Mouse (Mus musculus) midbrain, postnatal 0 days (tissue): Measurements from ENCODE around the gene Gstm5. TPM values are rescaled to one million over a fixed set of nuclear protein-coding genes. Genes with fewer than 3 reads are reported as not detected.
A peak's percentile ranks its signal among the peaks of the same experiment; 100 is the strongest.
"Not testable (repeated sequence)": the region's sequence is repeated elsewhere in the genome, so short reads cannot be mapped to it uniquely, and the experiment has no call there.

Experiments used
- ATAC-seq: fragments of 200-750 bp; cut with Nextera tagmentation; 2 replicates; pipeline ENCODE4 v1.8.0; 2017; ENCODE audit warnings: moderate number of reproducible peaks, mild to moderate bottlenecking, moderate TSS enrichment, moderate library complexity; ENCODE audit not compliant: low FRiP score
- DNase-seq: peaks from one replicate; pipeline ENCODE4 v3.0.0-alpha.2; 2015; ENCODE audit warnings: low spot score
- H3K27ac ChIP-seq: fragments of 300-500 bp; sonication (generic); 2 replicates; pipeline ENCODE4 v1.5.1; 2014; ENCODE audit warnings: low read depth, mild to moderate bottlenecking, low read length, mixed read lengths
- H3K27me3 ChIP-seq: fragments of 300-500 bp; sonication (generic); 2 replicates; pipeline ENCODE4 v1.6.1; 2014; ENCODE audit warnings: low read length, control low read depth, mixed read lengths; ENCODE audit not compliant: insufficient read depth
- H3K36me3 ChIP-seq: fragments of 300-500 bp; sonication (generic); 2 replicates; pipeline ENCODE4 v1.6.1; 2014; ENCODE audit warnings: low read length, control low read depth, mixed read lengths; ENCODE audit not compliant: insufficient read depth
- H3K4me1 ChIP-seq: fragments of 300-500 bp; sonication (generic); 2 replicates; pipeline ENCODE4 v1.6.1; 2014; ENCODE audit warnings: mild to moderate bottlenecking, control low read depth, antibody characterized with exemption, low read length, mixed read lengths; ENCODE audit not compliant: insufficient read depth
- H3K4me2 ChIP-seq: fragments of 300-500 bp; sonication (generic); 2 replicates; pipeline ENCODE4 v1.6.1; 2014; ENCODE audit warnings: low read depth, mild to moderate bottlenecking, low read length, mixed read lengths; ENCODE audit not compliant: poor library complexity, severe bottlenecking
- H3K4me3 ChIP-seq: fragments of 300-500 bp; sonication (generic); 2 replicates; pipeline ENCODE4 v1.5.1; 2014; ENCODE audit warnings: low read depth, mild to moderate bottlenecking, low read length, moderate library complexity
- H3K9ac ChIP-seq: fragments of 300-500 bp; sonication (generic); replicated peaks from 2 replicates; pipeline ENCODE4 v1.6.1; 2014; ENCODE audit warnings: mild to moderate bottlenecking, low read length, moderate library complexity, mixed read lengths; ENCODE audit not compliant: poor library complexity, severe bottlenecking
- H3K9me3 ChIP-seq: fragments of 300-500 bp; sonication (generic); 2 replicates; pipeline ENCODE4 v1.6.1; 2016; ENCODE audit warnings: low read length, control low read depth
- CTCF ChIP-seq: IDR thresholded peaks from 2 replicates; pipeline ENCODE4 v1.5.1; 2016; ENCODE audit warnings: antibody characterized with exemption, mild to moderate bottlenecking
- WGBS: fragments of 180-500 bp; shearing (Covaris S2); extraction: QIAGEN DNeasy Blood & Tissue Kit; methylation state at CpG from one replicate; pipeline ENCODE4 v1.1.7; 2014; 5-methylcytosine and 5-hydroxymethylcytosine counted together
- polyA plus RNA-seq: library from polyadenylated mRNA; unstranded; fragments of >200 nt; fragmentation: Nextera tagmentation; extraction: Ambion mirVana; gene quantifications from 2 replicates; pipeline ENCODE4 v1.2.1, GENCODE M21; 2015
- total RNA-seq: library from RNA; depleted of rRNA; stranded (reverse); fragments of >200 nt; gene quantifications from 2 replicates; pipeline ENCODE4 v1.2.3, GENCODE M21; 2014

Gene Gstm5
- total and polyA plus RNA-seq, 2 experiments from 2014 or later = 166 to 316 TPM

GRCm38 (mm10) chr3:107861483-107861882 is 34.1 kb upstream of the Gstm5 start:
- whole genome bisulfite sequencing = 84% methylated on average over 5 of the region's 5 CpGs
- not testable (repeated sequence) for H3K27ac ChIP-seq, H3K9me3 ChIP-seq, H3K4me1 ChIP-seq, H3K9ac ChIP-seq, DNase-seq, H3K4me3 ChIP-seq, H3K4me2 ChIP-seq, ATAC-seq, H3K36me3 ChIP-seq, H3K27me3 ChIP-seq
- TF ChIP-seq CTCF = peak; percentile 11; the same call in 1 of the 2 replicates

- no peak for TF ChIP-seq CTCF
- H3K27me3 ChIP-seq = no peaks in the 10 kb centered on the region
- no peaks in the 10 kb centered on the region for H3K36me3 ChIP-seq
- H3K27ac ChIP-seq = no peak overlapping the region
- H3K4me1 ChIP-seq = no peaks in the 10 kb centered on the region
- no peaks in the 10 kb centered on the region for H3K9me3 ChIP-seq
- no peak for ATAC-seq
- no peak for DNase-seq
- no peak overlapping the region for H3K9ac ChIP-seq
- H3K4me3 ChIP-seq = no peak overlapping the region
- no peak overlapping the region for H3K4me2 ChIP-seq
- WGBS = 85% methylated on average over 2 of the region's 2 CpGs
Observed at GRCm38 (mm10) chr3:107862471-107862870, 33.1 kb upstream of the Gstm5 start.

GRCm38 (mm10) chr3:107863471-107863870 is 32.1 kb upstream of the Gstm5 start:
- H3K4me2 ChIP-seq = no peak overlapping the region
- TF ChIP-seq CTCF = no peak
- no peak overlapping the region for H3K27ac ChIP-seq
- H3K27me3 ChIP-seq = no peaks in the 10 kb centered on the region
- no peaks in the 10 kb centered on the region for H3K9me3 ChIP-seq
- no peak overlapping the region for H3K4me3 ChIP-seq
- WGBS = 84% methylated on average over 5 of the region's 5 CpGs
- H3K9ac ChIP-seq = no peak overlapping the region
- H3K4me1 ChIP-seq = no peaks in the 10 kb centered on the region
- no peaks in the 10 kb centered on the region for H3K36me3 ChIP-seq
- DNase-seq = no peak
- ATAC-seq = no peak

- peak; percentile 99 for TF ChIP-seq CTCF
- peak; percentile 75 for ATAC-seq
- H3K4me3 ChIP-seq = no peak overlapping the region
- H3K27ac ChIP-seq = no peak overlapping the region
- H3K9ac ChIP-seq = no peak overlapping the region
- peak; percentile 92 for DNase-seq
- H3K4me1 ChIP-seq = 0 out of 2 replicates have a peak, but pooled peaks cover 4% of the 10 kb centered on the region
- WGBS = 20% methylated on average over 2 of the region's 2 CpGs
- no peaks in the 10 kb centered on the region for H3K36me3 ChIP-seq
- H3K27me3 ChIP-seq = no peaks in the 10 kb centered on the region
- no peak overlapping the region for H3K4me2 ChIP-seq
- H3K9me3 ChIP-seq = no peaks in the 10 kb centered on the region
Observed at GRCm38 (mm10) chr3:107863898-107864603, 31.6 kb upstream of the Gstm5 start.

GRCm38 (mm10) chr3:107865364-107866091 is 30.1 kb upstream of the Gstm5 start:
- H3K4me1 ChIP-seq = 0 out of 2 replicates have a peak, but pooled peaks cover 5% of the 10 kb centered on the region
- 69% methylated on average over 10 of the region's 10 CpGs for WGBS
- no peak for TF ChIP-seq CTCF
- H3K9ac ChIP-seq = no peak overlapping the region
- H3K4me2 ChIP-seq = no peak overlapping the region
- no peak overlapping the region for H3K4me3 ChIP-seq
- no peak for ATAC-seq
- no peaks in the 10 kb centered on the region for H3K36me3 ChIP-seq
- no peak for DNase-seq
- no peaks in the 10 kb centered on the region for H3K9me3 ChIP-seq
- H3K27me3 ChIP-seq = no peaks in the 10 kb centered on the region
- H3K27ac ChIP-seq = no peak overlapping the region

GRCm38 (mm10) chr3:107867086-107867485 is 28.5 kb upstream of the Gstm5 start:
- 0 out of 2 replicates have a peak, but pooled peaks cover 5% of the 10 kb centered on the region for H3K4me1 ChIP-seq
- H3K9ac ChIP-seq = no peak overlapping the region
- DNase-seq = peak; percentile 88
- peak; percentile 99 for TF ChIP-seq CTCF
- H3K4me3 ChIP-seq = no peak overlapping the region
- no peak overlapping the region for H3K4me2 ChIP-seq
- no peak overlapping the region for H3K27ac ChIP-seq
- H3K9me3 ChIP-seq = no peaks in the 10 kb centered on the region
- no peaks in the 10 kb centered on the region for H3K36me3 ChIP-seq
- H3K27me3 ChIP-seq = no peaks in the 10 kb centered on the region
- peak; percentile 24; the same call in 1 of the 2 replicates for ATAC-seq
- WGBS = 3% methylated on average over 8 of the region's 8 CpGs
